Mouse (Mus musculus): ENCODE measurements around the gene Cybb. TPM values are rescaled to one million over a fixed set of nuclear protein-coding genes. Genes with fewer than 3 reads are reported as not detected.

Gene Cybb
- polyA plus RNA-seq, 1 experiment from 2014 or later = 3.7 TPM

Other genes starting within 250 kb of the Cybb start
- gene Gm14862, start 230.9 kb downstream of the Cybb start, polyA plus RNA-seq (2015; fragmentation: Nextera tagmentation; extraction: Ambion mirVana) = not detected in 2 replicates
- gene Xk, start 215.0 kb downstream of the Cybb start, polyA plus RNA-seq (2015; fragmentation: Nextera tagmentation; extraction: Ambion mirVana) = 3.8 and 4.2 TPM in 2 replicates
- gene H2al1m, start 204.0 kb downstream of the Cybb start, polyA plus RNA-seq (2015; fragmentation: Nextera tagmentation; extraction: Ambion mirVana) = not detected in 2 replicates
- not detected in 2 replicates for gene H2al1k, start 137.1 kb downstream of the Cybb start, polyA plus RNA-seq (2015; fragmentation: Nextera tagmentation; extraction: Ambion mirVana)
- not detected in 2 replicates for gene H2al1o, start 84.6 kb upstream of the Cybb start, polyA plus RNA-seq (2015; fragmentation: Nextera tagmentation; extraction: Ambion mirVana)
- 65.1 and 68.8 TPM in 2 replicates for gene Dynlt3, start 175.2 kb upstream of the Cybb start, polyA plus RNA-seq (2015; fragmentation: Nextera tagmentation; extraction: Ambion mirVana)